Mouse (Mus musculus) Muller cell, postnatal 12 days (primary cell): Measurements from ENCODE around the gene 4933407L21Rik.

ENCODE experiments used
- DNase-seq: peaks from one replicate; pipeline ENCODE4 v3.0.0-alpha.2; 2015; ENCODE audit errors: inconsistent ontology term

Gene 4933407L21Rik

DNA sequence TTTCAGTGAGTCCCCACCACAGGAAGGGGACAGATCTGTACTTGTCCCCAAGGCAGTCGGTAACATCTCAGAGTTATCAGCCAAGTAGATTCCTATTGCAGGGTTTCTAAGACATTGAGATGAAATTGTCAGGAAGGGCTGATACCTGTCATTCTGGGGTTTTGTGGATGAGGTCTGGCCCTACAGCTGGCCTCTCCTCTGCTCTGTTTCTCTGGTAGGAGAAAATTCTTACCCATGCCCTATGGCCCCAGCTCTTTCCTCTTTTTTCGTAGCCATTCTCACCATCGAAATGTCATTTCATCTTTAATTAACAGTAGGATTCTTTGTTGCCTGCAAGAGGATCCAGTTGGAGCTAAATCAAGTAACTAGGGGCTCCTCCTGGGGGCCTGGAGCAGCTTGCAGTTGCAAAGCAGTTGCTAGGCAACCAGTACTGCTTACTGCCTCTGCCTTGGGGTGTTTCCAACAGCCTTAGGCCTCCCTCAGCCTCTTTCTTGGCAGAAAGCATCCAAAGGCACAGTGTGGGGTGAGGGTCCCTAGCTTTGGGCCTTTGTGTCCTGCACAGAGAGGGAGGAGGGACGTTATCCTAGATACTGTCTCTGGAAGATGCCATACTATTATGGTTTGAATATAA lies at the start of gene 4933407L21Rik:
4933407L21Rik (plus strand) TSS at position 427 of the 631 bp plus-strand sequence.
- peak; percentile 33 for DNase-seq

DNA sequence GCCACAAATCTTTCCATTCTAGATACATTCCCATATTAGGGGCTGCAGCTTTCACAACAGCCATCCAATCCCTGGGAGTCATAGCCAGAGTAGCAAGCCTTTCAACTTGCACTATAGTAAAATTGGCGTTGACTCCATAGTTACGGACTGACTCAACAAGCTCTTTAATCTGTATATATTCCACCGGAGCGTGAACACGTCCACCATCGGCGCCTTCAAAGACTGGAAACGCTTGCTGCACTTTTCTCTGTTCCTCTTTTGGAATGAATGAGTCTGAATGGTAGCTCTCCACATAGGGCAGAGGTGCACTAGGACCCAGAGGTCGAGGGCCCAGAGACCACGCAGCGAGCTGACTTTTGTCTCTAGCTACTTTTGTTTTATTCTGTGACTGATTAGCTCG lies 46.3 kb upstream of the 4933407L21Rik start:
- no peak for DNase-seq

- no peak for DNase-seq
Observed at GRCm38 (mm10) chr1:85887221-85887620, 41.1 kb upstream of the 4933407L21Rik start.

- peak; percentile 89 for DNase-seq
Observed at GRCm38 (mm10) chr1:85894231-85894747, 34.0 kb upstream of the 4933407L21Rik start, which contains the start of gene Itm2c. TSS of gene Itm2c (plus strand) at chr1:85894281.

- DNase-seq, result peak; percentile 81
Observed at GRCm38 (mm10) chr1:85894748-85895360, 33.4 kb upstream of the 4933407L21Rik start.

- peak; percentile 83 for DNase-seq
Observed at GRCm38 (mm10) chr1:85895391-85895837, 32.9 kb upstream of the 4933407L21Rik start.

- no peak for DNase-seq
Observed at GRCm38 (mm10) chr1:85896110-85896509, 32.2 kb upstream of the 4933407L21Rik start.

DNA sequence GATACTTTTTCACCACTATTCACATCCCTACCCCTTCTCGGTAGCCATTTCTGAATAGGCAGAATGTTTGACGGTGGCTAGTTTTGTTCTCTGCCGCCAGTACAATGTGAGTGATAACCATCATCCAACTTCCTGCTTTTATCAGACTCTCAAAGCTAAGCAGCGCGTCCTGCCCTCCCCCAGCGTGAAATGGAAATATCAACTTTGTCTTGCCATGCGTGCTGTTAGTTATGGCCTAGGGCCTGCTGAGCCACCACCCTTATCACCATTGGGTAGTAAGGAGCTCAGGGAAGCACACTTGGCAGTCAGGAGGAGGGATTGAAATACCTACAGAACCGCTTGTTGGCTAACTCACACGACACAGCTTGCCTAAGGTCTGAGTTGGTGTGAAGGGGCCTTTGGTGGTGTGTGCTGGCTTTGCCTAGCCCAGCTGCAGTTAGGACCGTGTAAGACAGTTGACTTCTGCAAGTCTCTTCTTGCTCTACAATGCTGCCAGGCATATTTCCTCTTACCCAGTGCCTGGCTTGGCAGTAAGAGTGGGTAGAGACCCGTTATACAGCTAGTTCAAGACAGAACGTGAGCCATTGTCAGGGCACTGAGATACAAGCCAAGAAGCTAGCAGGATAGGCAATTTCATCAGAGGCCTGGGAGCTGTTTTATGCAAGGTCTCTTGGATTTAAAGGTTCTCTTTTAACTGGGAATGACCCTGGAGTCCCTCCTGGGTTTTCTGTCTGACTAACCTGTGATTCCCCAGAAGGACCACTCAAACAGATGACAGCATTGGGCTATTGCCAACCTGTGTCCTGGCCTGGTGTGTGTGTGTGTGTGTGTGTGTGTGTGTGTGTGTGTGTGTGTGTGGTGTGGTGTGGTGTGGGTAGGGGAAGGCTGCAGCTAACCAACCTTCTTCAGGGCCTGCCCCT lies 31.2 kb upstream of the 4933407L21Rik start:
- no peak for DNase-seq

DNA sequence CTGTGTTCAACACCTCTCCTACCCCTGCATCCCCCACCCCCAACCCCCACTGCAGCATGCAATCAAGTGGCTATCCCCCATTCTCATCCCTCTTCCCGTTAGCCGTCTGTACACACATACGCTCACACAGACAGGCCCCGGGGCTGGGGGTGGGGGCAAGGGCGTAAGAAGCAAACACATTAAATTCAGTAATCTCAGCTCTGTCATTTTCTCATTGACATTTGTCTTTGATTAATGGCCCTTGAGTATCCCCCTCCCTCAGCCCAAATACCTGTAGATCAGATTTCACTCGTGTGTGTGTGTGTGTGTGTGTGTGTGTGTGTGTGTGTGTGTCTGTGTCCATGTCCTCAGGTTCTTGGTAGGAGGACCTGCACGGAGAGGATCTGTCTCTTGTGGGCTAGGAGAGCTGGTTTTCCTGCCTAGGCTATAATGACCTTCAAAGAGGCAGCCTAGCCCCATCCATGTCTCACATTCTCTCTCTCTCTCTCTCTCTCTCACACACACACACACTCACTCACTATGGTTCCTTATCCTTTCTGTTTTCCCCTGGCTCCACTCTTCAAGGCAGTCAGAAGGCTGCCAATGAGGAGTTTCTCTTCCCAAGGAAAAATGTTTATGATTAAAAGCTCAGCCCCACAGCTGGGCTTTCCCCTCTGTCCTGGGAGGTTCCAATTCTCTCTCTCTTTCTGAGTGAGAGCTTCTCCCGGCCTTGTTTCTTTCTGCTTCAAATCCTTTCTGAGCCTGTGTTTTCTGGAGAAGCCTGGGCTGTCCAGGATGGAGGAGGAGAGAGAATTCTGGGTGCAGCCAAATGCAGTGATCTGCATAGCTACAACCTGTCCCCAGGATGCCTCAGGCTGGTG lies 30.2 kb upstream of the 4933407L21Rik start:
- DNase-seq, result no peak

DNA sequence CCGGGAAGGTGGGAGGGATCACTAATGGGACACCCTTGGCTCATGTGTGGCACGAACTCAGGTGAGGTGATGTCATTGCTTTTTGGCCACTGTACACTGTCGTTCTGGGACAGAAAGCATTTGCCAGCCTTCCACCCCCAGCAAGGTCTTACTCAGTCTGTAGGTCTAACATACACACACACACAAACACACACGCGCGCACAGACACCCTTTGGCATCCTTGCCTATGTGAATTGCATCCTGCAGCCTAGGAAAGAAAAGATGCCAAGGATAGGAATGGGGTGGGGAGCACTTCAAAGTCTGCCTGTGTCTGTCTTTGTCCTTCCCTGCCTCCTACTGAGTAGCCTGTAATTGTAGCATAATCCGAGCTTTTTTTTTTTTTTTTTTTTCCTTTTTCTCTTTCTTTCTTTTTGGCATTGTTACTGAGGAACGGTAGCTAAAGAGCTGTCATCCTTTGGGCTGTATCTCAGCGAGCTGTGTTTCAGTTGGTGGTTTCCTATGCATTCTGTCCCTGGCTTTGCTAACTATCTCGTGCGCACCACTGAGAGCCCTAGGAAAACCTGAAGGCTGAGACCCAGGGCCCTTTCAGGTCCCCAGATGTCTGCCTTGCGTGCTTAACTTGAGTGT lies 29.4 kb upstream of the 4933407L21Rik start:
- no peak for DNase-seq

- no peak for DNase-seq
Observed at GRCm38 (mm10) chr1:85899388-85899761, 28.9 kb upstream of the 4933407L21Rik start.

DNA sequence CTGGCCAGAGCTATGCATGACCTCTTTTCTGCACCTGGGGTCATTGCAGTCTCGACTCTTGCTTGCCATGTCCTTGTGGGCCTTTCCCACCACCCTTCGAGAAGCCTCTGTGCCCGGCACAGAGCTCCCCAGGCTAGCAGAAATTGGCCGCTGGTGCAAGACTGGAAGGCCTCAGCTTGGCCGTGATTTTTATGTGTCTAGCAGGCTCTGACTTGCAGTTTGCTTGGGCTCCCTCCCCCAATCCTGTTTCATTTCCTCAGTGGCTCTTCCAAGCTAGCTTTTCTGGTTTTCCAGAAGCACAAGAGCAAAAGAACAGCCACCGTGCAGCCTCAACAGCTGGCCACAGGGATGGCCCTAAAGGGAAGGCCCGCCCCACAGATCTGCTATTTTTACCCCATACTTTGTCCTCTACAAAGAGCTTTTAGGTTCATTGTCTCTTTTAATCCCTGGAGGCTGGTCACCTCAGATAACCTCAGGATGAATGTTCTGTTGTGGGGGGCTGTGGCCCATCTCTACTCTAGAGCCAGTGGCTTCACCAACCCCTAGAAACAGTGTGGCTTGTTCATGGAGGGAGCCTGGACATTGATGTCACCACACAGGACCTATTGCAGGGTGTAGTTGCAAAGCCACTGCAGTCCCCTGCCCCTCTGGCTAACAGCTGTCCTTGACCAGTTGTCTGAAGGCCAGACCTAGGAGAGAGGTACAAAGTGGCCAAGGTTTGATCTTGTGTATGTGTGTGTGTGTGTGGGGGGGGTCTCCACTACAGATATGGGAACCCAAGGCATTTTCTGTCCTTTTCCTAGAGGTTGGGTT lies 27.6 kb upstream of the 4933407L21Rik start:
- no peak for DNase-seq

GRCm38 (mm10) chr1:85901516-85902107 lies 26.7 kb upstream of the 4933407L21Rik start:
- DNase-seq, result no peak

DNA sequence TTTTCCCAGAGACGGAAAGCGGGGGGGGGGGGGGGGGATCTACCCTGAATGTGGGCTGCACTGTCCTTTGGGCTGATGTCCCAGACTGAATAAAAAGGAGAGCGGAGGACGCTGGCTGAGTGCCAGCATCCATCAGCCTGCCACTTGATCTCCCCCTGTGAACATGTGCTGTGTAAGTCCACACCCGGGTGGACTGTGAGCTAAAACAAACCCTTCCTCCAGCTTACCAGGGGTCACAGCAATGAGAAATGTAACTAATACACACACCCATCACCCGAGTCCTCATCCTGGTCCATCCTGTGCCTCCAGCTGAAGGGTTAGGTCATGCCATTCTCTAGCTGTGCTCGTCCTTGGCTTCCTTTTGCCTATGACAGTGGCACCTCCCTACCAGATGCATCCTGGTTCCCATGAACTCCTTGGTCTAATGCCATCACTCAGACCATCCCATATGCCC lies 26.1 kb upstream of the 4933407L21Rik start:
- peak; percentile 59 for DNase-seq

DNA sequence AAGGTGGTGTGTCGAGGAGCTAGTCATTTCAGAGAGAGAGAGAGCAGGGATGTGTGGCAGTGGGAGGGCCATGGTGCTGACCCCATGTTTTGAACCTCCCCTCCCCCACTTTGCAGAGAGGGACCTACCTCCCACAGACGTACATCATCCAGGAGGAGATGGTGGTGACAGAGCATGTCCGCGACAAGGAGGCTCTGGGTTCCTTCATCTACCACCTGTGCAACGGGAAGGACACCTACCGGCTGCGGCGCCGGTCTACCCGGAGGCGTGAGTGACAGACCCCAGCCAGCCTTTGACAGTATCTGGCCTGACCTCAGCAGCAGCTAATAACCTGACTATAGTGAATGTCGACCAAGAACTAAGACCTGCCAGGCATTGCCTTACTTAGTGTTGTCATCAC lies 21.4 kb upstream of the 4933407L21Rik start:
- DNase-seq, result no peak

DNA sequence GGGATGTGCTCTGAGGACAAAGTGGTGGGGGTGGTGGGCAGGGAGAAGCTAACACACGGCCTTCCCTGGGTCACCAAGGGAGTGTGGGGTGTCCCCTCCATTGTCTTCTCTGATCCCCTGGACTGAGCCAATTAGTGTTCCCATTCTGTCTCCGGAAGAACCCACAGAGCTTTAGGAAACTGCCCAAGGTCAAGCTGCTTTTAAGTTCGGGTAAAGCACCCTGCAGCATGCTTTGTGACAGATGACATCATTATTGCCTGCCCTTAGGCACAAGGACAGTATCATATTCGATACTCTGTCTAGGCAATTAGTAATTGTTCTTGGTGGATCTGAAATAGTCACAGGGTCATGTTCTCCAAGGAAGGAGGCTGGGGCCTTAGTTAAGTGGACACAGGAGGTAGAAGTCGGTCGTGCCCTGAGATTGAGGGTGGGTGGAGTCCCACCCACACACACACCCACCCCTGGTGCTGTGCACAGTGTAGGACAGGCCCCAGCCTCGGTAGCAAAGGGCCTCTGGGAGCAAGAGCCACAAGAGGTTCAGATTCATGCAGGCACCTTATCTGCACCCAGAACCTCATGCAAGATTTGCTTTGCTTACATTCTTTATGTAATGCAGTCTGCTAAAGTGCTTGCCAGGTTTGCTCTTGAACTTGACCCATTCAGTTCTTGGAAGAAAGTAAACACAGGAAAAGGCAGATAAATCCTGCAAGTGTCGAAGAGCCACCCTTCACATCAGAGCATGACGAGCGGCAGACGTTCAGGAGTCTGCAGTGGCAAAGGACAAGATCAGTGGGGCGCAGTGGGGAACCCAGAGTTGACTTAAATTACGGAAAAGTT lies 19.3 kb upstream of the 4933407L21Rik start:
- no peak for DNase-seq

DNA sequence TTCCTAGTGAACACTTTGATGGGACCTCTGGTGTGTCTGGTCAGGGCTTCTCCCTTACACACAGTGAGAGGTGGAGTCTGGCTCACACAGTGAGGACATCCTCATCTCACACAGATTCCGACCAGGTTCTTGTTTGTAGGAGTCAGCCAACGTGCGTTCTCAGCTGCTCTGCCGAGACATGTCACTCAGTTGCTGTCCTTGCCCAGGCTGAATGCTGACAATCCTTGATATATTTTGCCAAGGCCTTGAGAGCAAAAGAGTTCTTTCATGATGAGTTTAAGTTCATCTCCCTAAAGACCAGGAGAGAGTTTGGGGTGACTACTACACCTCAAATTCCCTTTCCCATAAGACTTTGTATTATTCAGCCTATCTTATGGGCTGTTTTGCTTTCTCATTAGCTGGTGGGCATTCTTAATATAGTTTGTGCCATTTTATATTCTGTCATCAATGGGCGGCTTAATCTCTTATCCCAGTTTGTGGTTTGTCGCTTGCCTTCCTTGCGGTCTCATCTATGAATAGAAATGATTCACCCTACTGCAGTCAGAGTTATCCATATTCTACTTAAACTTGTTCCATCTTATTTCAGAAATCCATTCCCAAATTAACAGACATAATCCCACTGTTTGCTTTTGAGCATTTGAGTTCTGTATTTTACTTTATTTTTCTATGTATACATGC lies 15.1 kb upstream of the 4933407L21Rik start:
- DNase-seq, result no peak

DNA sequence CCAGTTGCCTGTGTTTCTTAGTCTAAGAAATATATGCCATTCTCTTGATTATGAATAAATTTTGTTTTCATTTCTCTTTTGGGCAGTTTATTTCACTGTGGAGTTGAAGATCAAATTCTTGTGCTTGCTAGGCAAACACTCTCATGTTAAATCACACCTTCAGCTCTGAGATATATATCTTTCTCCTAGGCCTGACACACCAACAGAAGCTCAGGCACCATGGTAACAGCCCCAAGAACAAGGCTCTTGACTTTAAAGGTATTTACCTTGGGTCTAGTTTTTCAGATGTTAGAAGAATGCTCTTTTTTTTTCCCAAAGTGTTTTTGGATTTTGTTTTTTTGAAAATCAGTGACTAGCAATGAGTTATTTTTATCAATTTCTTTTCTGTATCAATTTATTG lies 12.4 kb upstream of the 4933407L21Rik start:
- no peak for DNase-seq
